In the genomic region with DNA sequence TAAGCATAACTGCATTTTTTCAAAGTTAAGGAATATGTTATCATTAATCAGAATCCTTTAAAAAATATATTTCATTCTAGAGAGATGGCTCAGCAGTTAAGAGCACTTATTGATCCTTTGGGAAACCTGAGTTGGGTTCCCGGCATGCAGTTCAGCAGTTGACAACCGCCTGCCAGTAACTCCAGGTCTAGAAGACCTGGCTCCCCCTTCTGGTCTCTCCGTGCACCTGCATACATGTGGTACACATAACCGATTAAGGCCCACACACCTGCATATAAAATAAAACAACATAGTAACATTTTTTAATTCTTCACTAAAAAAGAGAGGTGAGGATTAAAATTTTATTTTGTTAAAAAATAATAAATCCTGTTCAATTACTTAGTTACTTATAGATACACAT, we compare ENCODE assay signal across 14 mouse cellular contexts.
"Had no signal": no experiment of that assay in that cellular context is flagged by ENCODE, and none has a peak within 500 bp of the region (broad histone marks: within the 10 kb centered on the region; RNA-seq: fewer than 3 reads in every experiment).

No protein-coding gene starts in this region.

- H3K27me3 ChIP-seq: kidney, embryonic 15.5 days had no signal

- H3K9ac ChIP-seq: kidney, embryonic 15.5 days; liver, embryonic 13.5 days; midbrain, embryonic 12.5 days had no signal

- DNase-seq: kidney, adult 2 months; kidney, postnatal 25 days; liver, embryonic 13.5 days; lung, adult 2 months; lung, postnatal 14 days; right cerebral cortex, adult 18-20 months; right cerebral cortex, postnatal 25 days; thymus, adult 18-20 months; thymus, postnatal 14 days had no signal

- H3K36me3 ChIP-seq: kidney, embryonic 15.5 days; limb, embryonic 10.5 days; liver, embryonic 13.5 days; midbrain, embryonic 12.5 days had no signal

- H3K4me1 ChIP-seq: liver, embryonic 13.5 days; megakaryocyte, embryonic 14.5 days had no signal

- H3K9me3 ChIP-seq: kidney, embryonic 15.5 days; limb, embryonic 10.5 days; liver, embryonic 13.5 days; megakaryocyte, embryonic 14.5 days; midbrain, embryonic 12.5 days had no signal

- H3K4me3 ChIP-seq: kidney, embryonic 15.5 days; limb, embryonic 10.5 days; liver, embryonic 13.5 days; megakaryocyte, embryonic 14.5 days; midbrain, embryonic 12.5 days had no signal

- H3K27ac ChIP-seq: kidney, embryonic 15.5 days; limb, embryonic 10.5 days; liver, embryonic 13.5 days; macrophage; midbrain, embryonic 12.5 days had no signal
